Mouse (Mus musculus): Measurements from ENCODE around the gene Gpd1l.
"Not testable (repeated sequence)": the region's sequence is repeated elsewhere in the genome, so short reads cannot be mapped to it uniquely, and the experiment has no call there.

Gene Gpd1l

GRCm38 (mm10) chr9:114933723-114934171 is at the start of gene Gpd1l:
Gene Gpd1l (minus strand): TSS chr9:114933987.
- peak; percentile 90 for DNase-seq (ENCODE audit: low spot score)

- DNase-seq (ENCODE audit: low spot score): no peak
Observed at GRCm38 (mm10) chr9:114982689-114983360, 49.0 kb upstream of the Gpd1l start, which contains the start of gene Rps27rt. Gene Rps27rt (minus strand): TSS chr9:114982739.

GRCm38 (mm10) chr9:114979969-114980368 is 46.2 kb upstream of the Gpd1l start:
- no peak for DNase-seq (ENCODE audit: low spot score)

- no peak for DNase-seq (ENCODE audit: low spot score)
Observed at GRCm38 (mm10) chr9:114978281-114979111, 44.7 kb upstream of the Gpd1l start, which contains the start of gene Osbpl10. Gene Osbpl10 (plus strand): TSS chr9:114978569.

- no peak for DNase-seq (ENCODE audit: low spot score)
Observed at GRCm38 (mm10) chr9:114977461-114978280, 43.9 kb upstream of the Gpd1l start.

GRCm38 (mm10) chr9:114966286-114966685 is 32.5 kb upstream of the Gpd1l start:
- not testable (repeated sequence) for DNase-seq (ENCODE audit: low spot score)

GRCm38 (mm10) chr9:114964093-114964492 is 30.3 kb upstream of the Gpd1l start:
- no peak for DNase-seq (ENCODE audit: low spot score)

GRCm38 (mm10) chr9:114960844-114961243 is 27.1 kb upstream of the Gpd1l start:
- DNase-seq (ENCODE audit: low spot score): no peak

- DNase-seq (ENCODE audit: low spot score): no peak
Observed at GRCm38 (mm10) chr9:114960043-114960789, 26.4 kb upstream of the Gpd1l start.

- no peak for DNase-seq (ENCODE audit: low spot score)
Observed at GRCm38 (mm10) chr9:114956945-114957344, 23.2 kb upstream of the Gpd1l start.

- no peak for DNase-seq (ENCODE audit: low spot score)
Observed at GRCm38 (mm10) chr9:114955340-114955739, 21.6 kb upstream of the Gpd1l start.

GRCm38 (mm10) chr9:114952866-114953265 is 19.1 kb upstream of the Gpd1l start:
- DNase-seq (ENCODE audit: low spot score): no peak

GRCm38 (mm10) chr9:114948395-114948794 is 14.6 kb upstream of the Gpd1l start:
- peak; percentile 19 for DNase-seq (ENCODE audit: low spot score)

- DNase-seq (ENCODE audit: low spot score): no peak
Observed at GRCm38 (mm10) chr9:114945576-114945975, 11.8 kb upstream of the Gpd1l start.

- no peak for DNase-seq (ENCODE audit: low spot score)
Observed at GRCm38 (mm10) chr9:114944642-114945041, 10.9 kb upstream of the Gpd1l start.

GRCm38 (mm10) chr9:114936687-114937086 is 2.9 kb upstream of the Gpd1l start:
- DNase-seq (ENCODE audit: low spot score): no peak

- no peak for DNase-seq (ENCODE audit: low spot score)
Observed at GRCm38 (mm10) chr9:114935321-114935720, 1.5 kb upstream of the Gpd1l start.

- DNase-seq (ENCODE audit: low spot score): peak; percentile 55
Observed at GRCm38 (mm10) chr9:114934231-114934630, 444 bp upstream of the Gpd1l start.

- no peak for DNase-seq (ENCODE audit: low spot score)
Observed at GRCm38 (mm10) chr9:114933037-114933722, 607 bp downstream of the Gpd1l start.

GRCm38 (mm10) chr9:114932607-114933006 is 1.2 kb downstream of the Gpd1l start:
- DNase-seq (ENCODE audit: low spot score): no peak
